Mouse (Mus musculus) CD8-positive naive resting alpha-beta T cell, adult 57 days (primary cell): Measurements from ENCODE around the gene Vsig10l. TPM values are rescaled to one million over a fixed set of nuclear protein-coding genes. Genes with fewer than 3 reads are reported as not detected.

Experiments used
- total RNA-seq: library from RNA; stranded (reverse); gene quantifications from one replicate; pipeline ENCODE4 v1.2.4, GENCODE M21; 2023

Gene Vsig10l
- total RNA-seq, result 0.89 TPM

GRCm38 (mm10) chr7:43462851-43463250, at the start of gene Vsig10l:
Vsig10l (plus strand) TSS chr7:43463151.

GRCm38 (mm10) chr7:43427406-43427805, 35.5 kb upstream of the Vsig10l start, which contains the start of gene Lim2:
Lim2 (plus strand) TSS chr7:43427670.

GRCm38 (mm10) chr7:43436341-43437255, 26.4 kb upstream of the Vsig10l start, which contains the start of gene Nkg7:
Nkg7 (plus strand) TSS chr7:43437073.

GRCm38 (mm10) chr7:43440482-43440881, 22.5 kb upstream of the Vsig10l start, which contains the start of gene Cldnd2:
Cldnd2 (plus strand) TSS chr7:43440782.

GRCm38 (mm10) chr7:43443917-43444293, 19.0 kb upstream of the Vsig10l start, which contains the start of the genes Etfb and Gm45233:
Etfb (plus strand) TSS chr7:43444083.
Gm45233 (plus strand) TSS chr7:43444128.

GRCm38 (mm10) chr7:43489631-43490125, 26.7 kb downstream of the Vsig10l start, which contains the start of gene Iglon5:
Iglon5 (minus strand) TSS chr7:43490075.

Other genes starting within 250 kb of the Vsig10l start
- gene Zfp715, start 149.9 kb upstream of the Vsig10l start, total RNA-seq, result 27.4 TPM
- 0.31 TPM for gene Siglecf, start 111.8 kb upstream of the Vsig10l start, total RNA-seq
- gene Siglecg, start 54.9 kb upstream of the Vsig10l start, total RNA-seq, result 22.1 TPM
- not detected for gene Lim2, start 35.5 kb upstream of the Vsig10l start, total RNA-seq
- gene Nkg7, start 26.1 kb upstream of the Vsig10l start, total RNA-seq, result 209 TPM
- gene Cldnd2, start 22.4 kb upstream of the Vsig10l start, total RNA-seq, result 2.4 TPM
- 27.5 TPM for gene Etfb, start 19.1 kb upstream of the Vsig10l start, total RNA-seq
- not detected for gene Gm45233, start 19.0 kb upstream of the Vsig10l start, total RNA-seq
- not detected for gene Iglon5, start 26.9 kb downstream of the Vsig10l start, total RNA-seq
- gene 4931406B18Rik, start 42.8 kb downstream of the Vsig10l start, total RNA-seq, result not detected
- 1.0 TPM for gene Cd33, start 81.3 kb downstream of the Vsig10l start, total RNA-seq
- 9.1 TPM for gene Zfp658, start 99.1 kb downstream of the Vsig10l start, total RNA-seq
- gene Zfp719, start 116.5 kb downstream of the Vsig10l start, total RNA-seq, result 19.5 TPM
- gene Zfp819, start 144.0 kb downstream of the Vsig10l start, total RNA-seq, result not detected
- not detected for gene Ceacam18, start 171.6 kb downstream of the Vsig10l start, total RNA-seq
- gene Siglece, start 197.0 kb downstream of the Vsig10l start, total RNA-seq, result 1.5 TPM
- 8.5 TPM for gene Ctu1, start 208.9 kb downstream of the Vsig10l start, total RNA-seq
- gene Klk14, start 227.3 kb downstream of the Vsig10l start, total RNA-seq, result not detected
- gene Klk13, start 249.4 kb downstream of the Vsig10l start, total RNA-seq, result not detected